Mouse (Mus musculus): ENCODE results near the gene Mosmo. TPM values are rescaled to one million over a fixed set of nuclear protein-coding genes. Genes with fewer than 3 reads are reported as not detected.

Mosmo gene
- polyA plus RNA-seq, 2 experiments: 15.6 to 30.8 TPM

DNA sequence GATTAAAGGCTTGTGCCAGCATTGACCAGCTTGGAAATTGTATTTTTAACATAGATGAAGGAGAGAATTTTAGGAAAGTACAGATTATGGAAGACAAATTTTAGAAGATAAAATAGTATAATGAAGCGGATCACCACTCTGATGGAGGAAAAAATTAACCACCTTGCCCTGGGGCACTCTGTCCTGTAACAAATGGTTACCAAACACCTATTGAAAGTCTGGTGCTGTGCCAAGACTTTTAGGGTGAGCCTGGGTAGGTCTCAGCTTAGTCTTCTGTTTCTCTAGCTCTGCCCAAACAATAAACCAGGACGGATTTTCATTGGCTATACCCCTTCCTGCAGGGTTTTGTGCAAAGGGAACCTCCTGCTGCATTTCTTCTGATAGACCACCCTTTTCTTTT, 6.1 kb upstream of the Mosmo start:
- WGBS: 61% methylated on average over 2 of the region's 2 CpGs
- no peak overlapping the region for H3K9ac ChIP-seq (ENCODE audit: low read depth, low read length, severe bottlenecking)
- no peaks in the 10 kb centered on the region for H3K36me3 ChIP-seq (ENCODE audit: control insufficient read depth, insufficient read depth, low read length)
- no peak overlapping the region for H3K4me2 ChIP-seq (replicated peaks; ENCODE audit: low read depth, low read length, severe bottlenecking)
- H3K4me1 ChIP-seq (ENCODE audit: control insufficient read depth, insufficient read depth, low read length): no peaks in the 10 kb centered on the region
- ATAC-seq (ENCODE audit: low FRiP score, low read depth) (no peak), DNase-seq (ENCODE audit: low spot score) (no peak)
- TF ChIP-seq POLR2A (IDR thresholded peaks at IDR 0.05; ENCODE audit: borderline replicate concordance, extremely low read depth, insufficient read depth, insufficient read length): no peak
- no peak overlapping the region for H3K27ac ChIP-seq (replicated peaks; ENCODE audit: low read depth, low read length)
- H3K9me3 ChIP-seq (ENCODE audit: control insufficient read depth, low read length): no peaks in the 10 kb centered on the region
- no peak overlapping the region for H3K4me3 ChIP-seq (replicated peaks; ENCODE audit: low read length)
- H3K27me3 ChIP-seq (ENCODE audit: control insufficient read depth, insufficient read depth, low read length): no peaks in the 10 kb centered on the region

GRCm38 (mm10) chr7:120677764-120678531, 530 bp downstream of the Mosmo start:
- Histone ChIP-seq H3K4me2 (replicated peaks; ENCODE audit: low read depth, low read length, severe bottlenecking) (peak overlapping the region; percentile 86), H3K4me1 (ENCODE audit: control insufficient read depth, insufficient read depth, low read length) (peaks cover 15% of the 10 kb centered on the region), H3K27ac (replicated peaks; ENCODE audit: low read depth, low read length) (peak overlapping the region; percentile 58; the same call in 1 of the 2 replicates), H3K9me3 (ENCODE audit: control insufficient read depth, low read length) (no peaks in the 10 kb centered on the region), H3K4me3 (replicated peaks; ENCODE audit: low read length) (peak overlapping the region; percentile 86), H3K36me3 (ENCODE audit: control insufficient read depth, insufficient read depth, low read length) (no peaks in the 10 kb centered on the region), H3K27me3 (ENCODE audit: control insufficient read depth, insufficient read depth, low read length) (no peaks in the 10 kb centered on the region), H3K9ac (ENCODE audit: low read depth, low read length, severe bottlenecking) (peak overlapping the region; percentile 92)
- DNase-seq (ENCODE audit: low spot score) (peak; percentile 6), ATAC-seq (ENCODE audit: low FRiP score, low read depth) (peak; percentile 73)
- WGBS: 1% methylated on average over 42 of the region's 42 CpGs
- no peak for TF ChIP-seq POLR2A (IDR thresholded peaks at IDR 0.05; ENCODE audit: borderline replicate concordance, extremely low read depth, insufficient read depth, insufficient read length)

DNA sequence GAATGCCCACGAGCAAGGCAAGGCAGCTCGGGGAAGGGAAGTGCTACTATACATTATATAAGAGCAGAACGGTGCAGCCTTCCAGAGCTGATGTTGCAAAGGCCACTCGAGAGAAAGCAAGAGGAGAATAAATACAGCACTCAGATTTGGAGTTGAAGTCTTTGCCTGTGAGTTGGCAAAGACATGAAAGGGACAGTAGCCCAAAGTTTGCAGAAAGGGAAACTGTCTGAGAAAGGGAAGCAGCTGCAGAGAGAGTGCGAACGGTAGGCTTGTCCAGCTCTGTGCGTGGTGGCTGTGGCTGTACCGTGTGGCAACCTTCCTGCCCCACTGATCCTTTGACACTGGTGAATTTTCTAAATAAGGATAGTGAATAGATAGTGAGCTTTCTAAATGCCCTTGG, 1.6 kb downstream of the Mosmo start:
- ATAC-seq (ENCODE audit: low FRiP score, low read depth) (no peak), DNase-seq (ENCODE audit: low spot score) (no peak)
- no peaks in the 10 kb centered on the region for H3K27me3 ChIP-seq (ENCODE audit: control insufficient read depth, insufficient read depth, low read length)
- H3K4me2 ChIP-seq (replicated peaks; ENCODE audit: low read depth, low read length, severe bottlenecking): peak overlapping the region; percentile 86
- H3K9ac ChIP-seq (ENCODE audit: low read depth, low read length, severe bottlenecking): peak overlapping the region; percentile 92; the same call in 1 of the 2 replicates
- WGBS: 57% methylated on average over 8 of the region's 8 CpGs
- TF ChIP-seq POLR2A (IDR thresholded peaks at IDR 0.05; ENCODE audit: borderline replicate concordance, extremely low read depth, insufficient read depth, insufficient read length): no peak
- H3K9me3 ChIP-seq (ENCODE audit: control insufficient read depth, low read length): no peaks in the 10 kb centered on the region
- no peaks in the 10 kb centered on the region for H3K36me3 ChIP-seq (ENCODE audit: control insufficient read depth, insufficient read depth, low read length)
- H3K4me3 ChIP-seq (replicated peaks; ENCODE audit: low read length): peak overlapping the region; percentile 86
- peaks cover 15% of the 10 kb centered on the region for H3K4me1 ChIP-seq (ENCODE audit: control insufficient read depth, insufficient read depth, low read length)
- H3K27ac ChIP-seq (replicated peaks; ENCODE audit: low read depth, low read length): no peak overlapping the region

- Histone ChIP-seq H3K4me1 (ENCODE audit: control insufficient read depth, insufficient read depth, low read length) (peaks cover 27% of the 10 kb centered on the region), H3K27ac (replicated peaks; ENCODE audit: low read depth, low read length) (no peak overlapping the region), H3K4me2 (replicated peaks; ENCODE audit: low read depth, low read length, severe bottlenecking) (no peak overlapping the region), H3K9ac (ENCODE audit: low read depth, low read length, severe bottlenecking) (no peak overlapping the region), H3K36me3 (ENCODE audit: control insufficient read depth, insufficient read depth, low read length) (no peaks in the 10 kb centered on the region), H3K9me3 (ENCODE audit: control insufficient read depth, low read length) (no peaks in the 10 kb centered on the region), H3K27me3 (ENCODE audit: control insufficient read depth, insufficient read depth, low read length) (no peaks in the 10 kb centered on the region), H3K4me3 (replicated peaks; ENCODE audit: low read length) (no peak overlapping the region)
- TF ChIP-seq POLR2A (IDR thresholded peaks at IDR 0.05; ENCODE audit: borderline replicate concordance, extremely low read depth, insufficient read depth, insufficient read length): no peak
- no peak for ATAC-seq (ENCODE audit: low FRiP score, low read depth)
- no peak for DNase-seq (ENCODE audit: low spot score)
- WGBS: 79% methylated on average over 4 of the region's 4 CpGs
These were observed 4.6 kb downstream of the Mosmo start for GRCm38 (mm10) chr7:120682002-120682401.

- peak; percentile 16 for DNase-seq (ENCODE audit: low spot score)
- no peaks in the 10 kb centered on the region for H3K9me3 ChIP-seq (ENCODE audit: control insufficient read depth, low read length)
- H3K27me3 ChIP-seq (ENCODE audit: control insufficient read depth, insufficient read depth, low read length): no peaks in the 10 kb centered on the region
- no peak for TF ChIP-seq POLR2A (IDR thresholded peaks at IDR 0.05; ENCODE audit: borderline replicate concordance, extremely low read depth, insufficient read depth, insufficient read length)
- 0 out of 2 replicates have a peak, but pooled peaks cover 3% of the 10 kb centered on the region for H3K36me3 ChIP-seq (ENCODE audit: control insufficient read depth, insufficient read depth, low read length)
- WGBS: 70% methylated on average over 2 of the region's 2 CpGs
- no peak; the same call in 1 of the 2 replicates for ATAC-seq (ENCODE audit: low FRiP score, low read depth)
- H3K27ac ChIP-seq (replicated peaks; ENCODE audit: low read depth, low read length): no peak overlapping the region
- no peak overlapping the region for H3K4me2 ChIP-seq (replicated peaks; ENCODE audit: low read depth, low read length, severe bottlenecking)
- peaks cover 12% of the 10 kb centered on the region for H3K4me1 ChIP-seq (ENCODE audit: control insufficient read depth, insufficient read depth, low read length)
- H3K9ac ChIP-seq (ENCODE audit: low read depth, low read length, severe bottlenecking): no peak overlapping the region
- no peak overlapping the region for H3K4me3 ChIP-seq (replicated peaks; ENCODE audit: low read length)
These were observed 7.3 kb downstream of the Mosmo start for GRCm38 (mm10) chr7:120684731-120685161.

Measured in limb, embryonic 14.5 days (tissue).